Mouse (Mus musculus) bone marrow, adult 2 months (tissue): ENCODE results near the gene Nop9.

Source experiments
- CTCF ChIP-seq: fragments of 200-500 bp; IDR thresholded peaks from 2 replicates; pipeline ENCODE4 v1.5.1; 2011; ENCODE audit warnings: low read length, control low read depth; ENCODE audit not compliant: control insufficient read depth, insufficient read depth
- POLR2A ChIP-seq: fragments of 200-500 bp; IDR thresholded peaks from 2 replicates; pipeline ENCODE4 v1.6.1; 2011; ENCODE audit warnings: low read depth, mild to moderate bottlenecking, control low read depth, low read length, borderline replicate concordance; ENCODE audit not compliant: control insufficient read depth

DNA sequence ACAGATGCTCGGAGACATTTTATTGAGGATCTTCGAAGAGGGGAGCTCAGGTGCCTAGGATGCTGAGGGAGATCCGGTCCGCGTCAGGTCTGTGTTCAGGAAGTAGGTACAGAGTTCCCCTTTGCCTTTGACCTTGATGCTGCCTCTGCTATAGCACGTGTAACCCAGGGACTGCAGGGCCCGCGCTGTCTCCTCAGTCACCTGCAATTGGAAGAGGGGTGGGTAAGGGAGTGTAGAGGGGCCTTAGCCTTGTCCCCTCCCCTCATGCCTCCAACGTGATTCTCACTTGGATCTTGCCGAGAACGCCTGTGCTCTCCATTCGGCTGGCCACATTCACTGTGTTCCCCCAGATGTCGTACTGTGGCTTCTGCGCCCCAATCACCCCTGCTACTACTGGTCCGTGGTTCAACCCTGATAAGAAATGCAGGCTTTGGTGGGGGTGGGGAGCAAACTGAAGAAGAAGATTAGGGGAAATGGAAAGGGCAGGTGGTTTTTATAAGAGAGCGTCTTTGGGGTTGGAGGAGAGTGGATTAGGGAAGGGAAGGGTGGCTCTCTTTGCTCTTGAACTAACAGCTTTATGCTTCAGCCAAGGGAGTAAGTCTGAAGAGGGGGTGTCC lies 23.7 kb downstream of the Nop9 start:
- TF ChIP-seq CTCF (no peak), POLR2A (no peak)
